Mouse (Mus musculus) spleen, postnatal 10 days (tissue): ENCODE results near the gene Gng12.
A peak's percentile ranks its signal among the peaks of the same experiment; 100 is the strongest.
"Not testable (repeated sequence)": the region's sequence is repeated elsewhere in the genome, so short reads cannot be mapped to it uniquely, and the experiment has no call there.

Source experiments
- DNase-seq, 2 experiments: peaks; one replicate each; pipeline ENCODE4 v3.0.0; 2021 to 2022; ENCODE audit warnings: low spot score in 2 of 2

The Gng12 gene

GRCm38 (mm10) chr6:67027438-67028142, 131.4 kb downstream of the Gng12 start:
- no peak for DNase-seq

- DNase-seq: no peak
Observed at GRCm38 (mm10) chr6:67029312-67029950, 133.2 kb downstream of the Gng12 start.

GRCm38 (mm10) chr6:67029987-67030386, 133.8 kb downstream of the Gng12 start:
- no peak for DNase-seq

GRCm38 (mm10) chr6:67030416-67030815, 134.2 kb downstream of the Gng12 start:
- DNase-seq: no peak

GRCm38 (mm10) chr6:67030846-67031245, 134.6 kb downstream of the Gng12 start:
- no peak for DNase-seq

- DNase-seq: not testable (repeated sequence)
Observed at GRCm38 (mm10) chr6:67032551-67032950, 136.4 kb downstream of the Gng12 start.

- DNase-seq: not testable (repeated sequence)
Observed at GRCm38 (mm10) chr6:67032972-67033371, 136.8 kb downstream of the Gng12 start.

- DNase-seq: no peak
Observed at GRCm38 (mm10) chr6:67033604-67034003, 137.4 kb downstream of the Gng12 start.

GRCm38 (mm10) chr6:67034331-67035130, 138.3 kb downstream of the Gng12 start:
- peak; percentile 51 to 71 for DNase-seq

GRCm38 (mm10) chr6:67035388-67036299, 139.4 kb downstream of the Gng12 start:
- peak; percentile 52 to 55 for DNase-seq

- DNase-seq: peak; percentile 84 to 91
Observed at GRCm38 (mm10) chr6:67036356-67036811, 140.2 kb downstream of the Gng12 start.

GRCm38 (mm10) chr6:67036837-67037628, 140.8 kb downstream of the Gng12 start, which contains the start of gene Gadd45a:
Gadd45a (minus strand) TSS chr6:67037457.
- peak; percentile 96 to 98 for DNase-seq

- no peak for DNase-seq
Observed at GRCm38 (mm10) chr6:67038964-67039363, 142.8 kb downstream of the Gng12 start.

- DNase-seq: no peak
Observed at GRCm38 (mm10) chr6:67040904-67041410, 144.8 kb downstream of the Gng12 start.

GRCm38 (mm10) chr6:67045424-67045823, 149.2 kb downstream of the Gng12 start:
- no peak for DNase-seq

- DNase-seq: no peak
Observed at GRCm38 (mm10) chr6:67046937-67047336, 150.7 kb downstream of the Gng12 start.

GRCm38 (mm10) chr6:67048052-67048691, 152.0 kb downstream of the Gng12 start:
- DNase-seq: no peak

- no peak for DNase-seq
Observed at GRCm38 (mm10) chr6:67048880-67049694, 152.9 kb downstream of the Gng12 start.

GRCm38 (mm10) chr6:67049695-67050038, 153.5 kb downstream of the Gng12 start:
- DNase-seq: no peak
